Mouse (Mus musculus): ENCODE results near the gene Foxi1. TPM values are rescaled to one million over a fixed set of nuclear protein-coding genes. Genes with fewer than 3 reads are reported as not detected.

Foxi1 gene
- total RNA-seq, 2 experiments from 2014 or later: not detected

DNA sequence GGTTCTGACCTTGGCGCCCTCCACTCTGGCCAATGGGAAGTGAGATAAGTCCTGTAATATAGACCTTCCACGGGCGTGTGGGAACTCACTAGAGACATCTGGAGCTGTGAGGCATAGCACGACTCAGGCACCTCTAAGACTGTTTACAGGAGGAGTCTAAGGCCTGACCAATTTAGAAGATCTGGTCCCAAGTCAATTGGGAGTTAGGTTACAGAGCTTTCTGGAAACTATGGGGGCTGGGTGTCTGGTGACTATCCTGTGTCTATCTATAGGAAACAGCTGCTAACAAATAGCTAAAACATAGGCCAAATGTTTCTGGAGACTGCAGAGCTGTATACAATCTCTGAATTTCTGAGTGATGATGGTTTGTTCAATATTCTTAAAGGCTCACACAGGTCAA, 41.5 kb downstream of the Foxi1 start:
- no peak for DNase-seq
- intact Hi-C loops (cut with DNase I; ENCODE audit: low total_unique reads): no loop called here

- DNase-seq: no peak
- intact Hi-C loops (cut with DNase I; ENCODE audit: low total_unique reads): no loop called here
Observed at GRCm38 (mm10) chr11:34165278-34165677, 42.6 kb downstream of the Foxi1 start.

DNA sequence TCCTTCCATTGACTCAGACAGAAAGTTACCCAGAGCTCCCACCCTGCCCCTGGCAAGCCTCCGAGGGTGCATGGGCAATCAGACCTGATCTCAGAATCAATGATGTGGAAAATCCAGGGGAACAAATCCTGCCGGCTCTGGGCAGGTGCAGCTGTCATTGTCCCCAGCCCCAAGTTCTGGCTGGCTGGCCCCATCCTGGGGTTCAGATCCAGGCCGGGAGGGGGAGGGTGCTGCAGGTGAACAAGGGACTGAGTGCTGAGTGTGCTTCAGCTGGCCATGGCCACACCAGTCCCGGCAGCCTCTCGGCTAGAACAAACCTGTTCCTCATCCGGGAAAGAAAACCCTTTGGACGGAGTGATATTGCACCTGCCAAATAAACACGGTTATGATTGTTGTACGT, 49.0 kb downstream of the Foxi1 start:
- no peak for DNase-seq
- intact Hi-C loops (cut with DNase I; ENCODE audit: low total_unique reads): no loop called here

DNA sequence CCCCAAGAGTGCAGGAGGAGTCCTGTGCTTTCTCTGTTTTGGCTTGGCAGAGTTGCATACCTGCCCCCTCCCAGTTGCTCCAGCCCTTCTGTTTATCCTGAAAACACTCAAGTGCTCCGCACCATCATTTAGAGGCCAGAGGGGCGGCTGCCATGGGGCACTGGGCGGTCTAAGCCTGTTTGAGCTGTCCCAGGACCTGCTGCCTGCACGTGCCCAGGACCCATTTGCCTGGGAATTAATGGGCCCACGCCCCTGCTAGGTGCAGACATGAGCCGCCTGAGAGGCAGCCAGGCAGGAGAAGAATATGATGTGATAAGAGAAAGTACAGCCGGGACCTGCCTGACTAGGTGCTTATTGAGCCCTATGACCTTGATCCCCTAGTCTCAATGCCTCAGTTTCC, 52.7 kb downstream of the Foxi1 start:
- intact Hi-C loops (cut with DNase I; ENCODE audit: low total_unique reads): no loop called here
- DNase-seq: no peak

Other genes with a start within 250 kb of the Foxi1 start
- under 1 TPM; 0.13 to 0.29 TPM for gene Kcnmb1, start 245.1 kb downstream of the Foxi1 start, total RNA-seq (2021)
- under 1 TPM in 1 of 2 experiments, not detected in 1; 0.20 TPM for gene Kcnip1, start 214.9 kb downstream of the Foxi1 start, total RNA-seq (2021)
- gene Lcp2, start 161.2 kb downstream of the Foxi1 start, total RNA-seq (2021): 1 to 10 TPM; 1.2 to 1.5 TPM
- gene 4930469K13Rik, start 109.5 kb downstream of the Foxi1 start, total RNA-seq (2021): not detected
- gene Fam196b, start 106.7 kb upstream of the Foxi1 start, total RNA-seq (2021): under 1 TPM; 0.04 to 0.07 TPM